Mouse (Mus musculus) T-cell, adult 66 days (primary cell): Measurements from ENCODE around the gene Lin7b. TPM values are rescaled to one million over a fixed set of nuclear protein-coding genes. Genes with fewer than 3 reads are reported as not detected.

Experiments used
- total RNA-seq, 2 experiments: library from RNA; stranded (reverse); gene quantifications; 3 replicates in 1 of 2; 4 replicates in 1 of 2; pipeline ENCODE4 v1.2.4; 2023

Lin7b gene
- 1 to 10 TPM; 3.0 to 3.6 TPM for total RNA-seq

DNA sequence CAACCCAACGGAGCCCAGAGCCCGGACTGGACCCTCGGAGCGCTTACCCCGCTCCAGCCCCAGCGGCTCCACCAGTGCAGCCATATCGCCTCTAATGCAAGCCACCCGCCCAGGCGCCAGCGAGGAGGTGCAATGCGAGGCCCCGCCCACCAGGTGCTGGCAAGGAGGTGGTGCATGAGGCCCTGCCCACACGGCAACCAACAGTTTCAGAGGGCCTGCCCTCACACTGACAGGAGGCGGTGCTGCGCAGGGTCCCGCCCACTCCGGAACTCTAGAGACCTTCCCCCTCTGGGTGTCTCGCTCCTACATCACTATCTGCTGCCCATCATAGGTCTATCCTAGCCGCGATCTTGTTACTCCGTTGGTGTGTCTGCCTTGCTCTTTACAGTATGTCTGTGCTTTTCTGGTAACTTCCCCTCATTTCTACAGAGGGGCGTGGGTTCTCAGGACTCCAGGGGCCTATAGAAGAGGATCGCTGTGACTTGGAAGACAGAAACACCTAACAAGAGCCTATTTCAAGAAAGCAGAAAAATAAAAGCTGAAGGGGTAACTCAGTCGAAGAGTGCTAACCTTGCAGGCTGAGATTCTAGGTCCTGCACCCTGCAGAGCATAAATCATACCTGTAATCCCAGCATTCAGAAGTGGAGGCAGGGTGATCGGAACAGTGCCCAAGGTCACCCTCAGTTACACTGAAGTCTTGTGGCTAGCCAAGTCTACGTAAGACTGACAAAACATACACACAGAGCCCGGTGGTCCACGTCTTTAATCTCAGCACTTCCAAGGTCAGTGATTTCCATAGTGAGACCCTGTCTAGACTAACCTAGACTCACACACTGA is at the start of gene Lin7b:
Lin7b (minus strand) TSS at position 109 of the 837 bp plus-strand sequence.

DNA sequence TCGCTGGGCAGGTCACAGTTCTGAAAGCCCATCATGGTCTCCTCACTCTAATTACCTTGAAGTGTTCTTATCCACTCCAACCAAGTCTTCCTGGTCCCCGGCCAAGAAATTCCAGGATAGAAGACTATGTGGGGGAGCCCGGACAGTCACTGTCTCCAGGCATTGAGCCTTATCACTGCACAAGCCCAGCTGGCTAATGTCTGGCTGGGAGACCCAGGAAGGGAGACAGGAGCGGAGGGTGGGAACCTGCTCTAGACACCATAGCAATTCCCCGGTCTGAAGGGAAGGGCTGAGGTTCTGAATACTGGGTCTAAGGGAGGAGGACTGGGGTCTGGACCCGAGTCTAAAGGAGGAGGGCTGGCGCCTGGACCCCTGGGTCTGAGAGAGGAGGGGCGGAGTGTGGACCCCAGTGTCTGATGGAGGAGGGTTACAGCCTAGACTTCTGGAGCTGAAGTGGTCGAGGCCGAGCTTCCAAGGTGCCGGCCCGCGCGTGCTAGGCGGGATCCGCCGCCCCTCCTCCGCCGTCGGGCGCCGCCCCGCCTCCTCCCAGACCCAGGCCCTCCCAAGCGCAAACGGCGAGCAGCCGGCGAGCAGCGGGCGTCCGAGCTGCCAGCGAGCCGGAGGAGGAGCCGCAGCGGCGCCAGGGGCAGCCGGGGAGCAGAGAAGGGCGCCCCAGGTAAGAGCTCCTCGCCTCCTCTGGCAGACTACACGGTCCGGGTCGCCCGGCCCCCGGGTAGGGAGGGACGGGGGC is 42.9 kb upstream of the Lin7b start, which contains the start of gene Ntf5:
Ntf5 (plus strand) TSS at position 583 of the 751 bp plus-strand sequence.

DNA sequence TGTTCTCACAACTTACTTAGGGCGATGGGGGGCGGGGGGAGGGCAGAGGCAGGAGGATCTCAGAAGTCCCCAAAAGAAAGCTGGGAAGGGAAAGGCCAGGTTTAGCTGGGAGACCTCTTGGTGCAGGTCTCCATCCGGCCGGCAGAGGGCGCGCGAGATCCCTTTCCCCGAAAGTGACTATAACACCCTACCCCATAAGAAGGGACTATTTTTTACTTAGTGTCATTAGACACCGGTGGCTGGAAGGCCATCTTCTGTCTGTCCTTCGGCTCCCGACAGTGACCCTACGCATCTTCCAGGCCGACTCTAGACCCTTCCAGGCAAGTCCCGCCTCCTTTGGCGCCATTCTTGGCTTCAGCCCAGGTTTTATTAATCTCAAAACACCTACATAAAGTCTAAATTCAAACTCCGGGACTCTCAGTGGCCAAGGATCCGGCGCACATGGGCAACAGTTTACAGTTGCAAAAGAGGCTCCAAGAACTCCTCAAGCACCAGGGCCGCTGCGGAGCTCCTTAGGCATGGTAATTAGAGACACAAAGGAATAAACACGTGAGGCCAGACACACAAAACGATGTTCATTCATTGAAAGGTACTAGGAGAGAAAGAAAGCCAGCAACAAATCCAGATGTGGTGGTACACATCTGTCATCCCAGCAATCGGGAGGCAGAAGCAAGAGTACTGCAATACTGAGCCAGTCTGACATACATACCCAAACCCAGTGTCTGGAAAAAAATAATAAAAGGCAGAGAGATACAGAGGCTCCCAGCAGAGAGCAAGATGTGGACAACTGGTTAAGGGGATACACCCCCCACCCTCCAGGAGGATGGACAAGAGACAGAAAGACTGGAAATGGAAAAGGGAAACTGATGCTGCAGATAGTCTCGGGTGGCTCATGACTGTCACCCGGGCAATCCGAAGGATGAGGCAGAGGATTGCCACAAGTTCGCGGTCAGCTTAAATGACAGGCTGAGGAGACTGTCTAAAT is 35.0 kb upstream of the Lin7b start, which contains the start of gene Kcna7:
Kcna7 (plus strand) TSS at position 563 of the 985 bp plus-strand sequence.

DNA sequence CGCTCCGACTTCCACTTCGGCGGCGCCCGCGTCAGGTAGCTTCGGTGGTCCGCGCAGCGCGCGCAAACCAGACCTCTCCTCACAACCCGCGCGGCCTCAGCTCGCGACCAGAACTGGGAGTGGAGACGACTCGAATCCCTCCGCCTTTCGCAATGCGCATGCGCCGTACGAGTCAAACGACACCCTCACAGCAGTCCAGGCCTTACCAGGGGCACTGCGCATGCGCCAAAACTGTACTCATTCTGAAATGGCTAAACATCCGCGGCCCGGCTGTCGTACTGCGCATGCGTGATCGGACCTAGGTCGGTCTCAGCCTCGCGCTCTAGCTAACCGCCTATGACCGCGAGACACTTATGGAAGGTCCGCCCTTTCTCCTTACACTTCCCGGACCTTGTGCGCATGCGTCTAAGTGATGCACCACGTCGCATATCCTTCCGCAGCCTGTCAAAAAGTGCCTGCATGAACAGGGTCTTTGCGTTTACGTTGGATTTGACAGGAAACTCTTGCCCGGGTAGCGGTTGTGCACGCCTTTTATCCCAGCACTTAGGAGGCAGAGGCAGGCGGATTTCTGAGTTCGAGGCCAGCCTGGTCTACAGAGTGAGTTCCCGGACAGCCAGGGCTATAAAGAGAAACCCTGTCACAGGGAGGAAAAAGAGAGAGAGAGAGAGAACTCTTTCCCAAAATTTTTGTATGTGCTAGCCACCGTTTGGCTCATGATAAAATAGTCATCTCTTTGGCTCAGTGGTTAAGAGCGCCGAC is 25.4 kb upstream of the Lin7b start, which contains the start of gene Snrnp70:
Snrnp70 (minus strand) TSS at position 165 of the 759 bp plus-strand sequence.

DNA sequence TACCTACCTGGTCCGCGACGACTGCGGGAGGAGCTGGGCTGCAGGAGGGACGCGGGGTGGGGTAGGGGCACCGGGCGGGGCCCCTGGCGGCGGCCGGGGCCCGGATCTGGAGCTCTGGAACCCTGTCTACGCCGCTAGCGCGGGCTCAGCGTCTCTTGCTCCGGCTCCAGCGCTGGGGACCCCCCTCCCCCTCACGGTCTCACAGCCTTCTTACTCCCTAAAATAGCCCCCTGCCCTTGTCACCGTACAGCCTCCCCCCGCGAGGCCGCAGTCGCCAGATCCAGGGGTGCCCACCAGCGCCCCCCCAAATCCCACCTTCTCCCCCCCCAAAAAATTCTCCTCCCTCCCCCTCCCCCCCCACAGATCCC is 3.7 kb downstream of the Lin7b start, which contains the start of gene Ppfia3:
Ppfia3 (minus strand) TSS at position 368 of the 368 bp plus-strand sequence.

DNA sequence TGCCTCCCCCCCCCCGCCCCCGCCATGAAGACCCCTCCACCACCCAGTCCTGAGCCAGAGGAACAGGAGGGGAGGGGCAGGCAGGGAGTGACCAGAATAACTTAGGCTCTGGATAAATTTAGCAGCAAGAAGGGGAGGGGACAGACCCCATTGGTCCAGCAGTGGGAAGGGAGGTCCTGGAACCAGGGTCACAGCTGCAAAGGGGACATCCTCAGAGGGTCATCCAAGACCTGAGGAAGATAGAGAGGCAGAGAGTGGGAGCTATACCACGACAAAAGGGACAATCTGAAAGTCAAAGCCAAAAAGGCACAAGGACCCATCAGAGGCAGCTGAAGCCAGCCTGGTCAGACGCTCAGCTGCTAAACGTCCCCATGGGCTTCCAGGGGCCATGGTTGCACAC is 35.3 kb downstream of the Lin7b start, which contains the start of gene Hrc:
Hrc (plus strand) TSS at position 235 of the 400 bp plus-strand sequence.

DNA sequence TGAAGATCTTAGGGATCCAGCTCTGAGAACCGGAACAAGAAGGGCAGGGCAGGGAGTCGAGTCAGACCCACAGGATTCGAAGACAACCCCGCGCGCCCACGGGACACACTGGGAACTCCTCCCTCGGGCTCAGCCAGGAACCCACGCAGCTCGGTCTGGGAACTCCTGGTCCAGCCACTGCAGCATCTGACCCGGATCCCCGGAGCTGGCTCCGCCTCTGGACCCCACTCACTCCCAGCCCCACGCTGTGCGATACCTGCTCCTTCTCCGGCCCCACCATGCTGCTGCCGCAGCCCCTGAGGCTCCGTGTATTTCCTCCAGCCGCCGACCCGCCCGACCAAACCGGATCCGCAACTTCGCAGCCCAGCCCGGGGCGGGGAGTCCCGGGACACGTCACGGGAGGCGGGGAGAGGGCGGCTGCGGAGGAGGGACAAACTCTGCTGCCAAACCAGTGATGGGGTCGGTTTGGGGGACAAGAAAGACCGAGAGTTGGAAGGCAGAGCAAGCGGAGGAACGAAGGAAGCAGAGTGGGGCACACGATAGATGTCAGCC is 36.9 kb downstream of the Lin7b start, which contains the start of gene Trpm4:
Trpm4 (minus strand) TSS at position 350 of the 552 bp plus-strand sequence.

Other genes starting within 250 kb of the Lin7b start
- gene Rps11, start 246.1 kb downstream of the Lin7b start, total RNA-seq, result 1,000 to 10,000 TPM; 3,284 to 3,343 TPM
- gene Rpl13a, start 241.8 kb downstream of the Lin7b start, total RNA-seq, result 1,000 to 10,000 TPM; 5,708 to 6,154 TPM
- gene Gm45713, start 234.4 kb downstream of the Lin7b start, total RNA-seq, result not detected
- 100 to 1,000 TPM; 236 to 250 TPM for gene Flt3l, start 234.2 kb downstream of the Lin7b start, total RNA-seq
- gene Pih1d1, start 216.3 kb downstream of the Lin7b start, total RNA-seq, result 10 to 100 TPM; 30.3 to 44.8 TPM
- gene Aldh16a1, start 216.0 kb downstream of the Lin7b start, total RNA-seq, result 10 to 100 TPM; 55.0 to 58.1 TPM
- gene Slc17a7, start 206.6 kb downstream of the Lin7b start, total RNA-seq, result under 1 TPM in 1 of 2 experiments, not detected in 1; 0.30 TPM
- not detected for gene Gfy, start 191.0 kb downstream of the Lin7b start, total RNA-seq
- not detected for gene Pth2, start 189.6 kb downstream of the Lin7b start, total RNA-seq
- not detected for gene Ccdc155, start 165.7 kb downstream of the Lin7b start, total RNA-seq
- 1 to 10 TPM in 1 of 2 experiments, under 1 TPM in 1; 0.83 to 1.0 TPM for gene Dkkl1, start 158.4 kb downstream of the Lin7b start, total RNA-seq
- not detected for gene Tead2, start 154.8 kb downstream of the Lin7b start, total RNA-seq
- 100 to 1,000 TPM; 270 to 288 TPM for gene Cd37, start 131.5 kb downstream of the Lin7b start, total RNA-seq
- gene Slc6a16, start 129.5 kb downstream of the Lin7b start, total RNA-seq, result not detected
- not detected for gene Slc6a21, start 93.1 kb downstream of the Lin7b start, total RNA-seq
- gene Trpm4, start 36.8 kb downstream of the Lin7b start, total RNA-seq, result 10 to 100 TPM; 11.4 to 15.3 TPM
- not detected for gene Hrc, start 35.3 kb downstream of the Lin7b start, total RNA-seq
- gene Ppfia3, start 3.6 kb downstream of the Lin7b start, total RNA-seq, result under 1 TPM; 0.15 to 0.50 TPM
- gene Snrnp70, start 25.2 kb upstream of the Lin7b start, total RNA-seq, result 100 to 1,000 TPM; 682 to 709 TPM
- gene Kcna7, start 35.1 kb upstream of the Lin7b start, total RNA-seq, result not detected
- not detected for gene Ntf5, start 43.1 kb upstream of the Lin7b start, total RNA-seq
- gene Lhb, start 50.2 kb upstream of the Lin7b start, total RNA-seq, result not detected
- gene Gys1, start 64.3 kb upstream of the Lin7b start, total RNA-seq, result 1 to 10 TPM; 6.5 to 6.8 TPM
- 10 to 100 TPM; 48.6 to 51.6 TPM for gene Ruvbl2, start 67.5 kb upstream of the Lin7b start, total RNA-seq
- gene Ftl1, start 89.3 kb upstream of the Lin7b start, total RNA-seq, result 100 to 1,000 TPM; 409 to 413 TPM
- 10 to 100 TPM; 79.4 to 86.6 TPM for gene Bax, start 96.3 kb upstream of the Lin7b start, total RNA-seq
- gene Tulp2, start 111.3 kb upstream of the Lin7b start, total RNA-seq, result not detected
- gene Gm45808, start 116.2 kb upstream of the Lin7b start, total RNA-seq, result not detected
- gene Dhdh, start 118.2 kb upstream of the Lin7b start, total RNA-seq, result under 1 TPM; 0.62 to 0.96 TPM
- 100 to 1,000 TPM in 1 of 2 experiments, 10 to 100 TPM in 1; 99.7 to 118 TPM for gene Nucb1, start 139.8 kb upstream of the Lin7b start, total RNA-seq
- gene Ppp1r15a, start 155.7 kb upstream of the Lin7b start, total RNA-seq, result 100 to 1,000 TPM; 770 to 887 TPM
- 1 to 10 TPM; 1.2 to 1.4 TPM for gene Plekha4, start 155.7 kb upstream of the Lin7b start, total RNA-seq
- gene Hsd17b14, start 184.3 kb upstream of the Lin7b start, total RNA-seq, result not detected
- 10 to 100 TPM; 38.7 to 43.5 TPM for gene Bcat2, start 199.6 kb upstream of the Lin7b start, total RNA-seq
- not detected for gene Fgf21, start 244.9 kb upstream of the Lin7b start, total RNA-seq
- not detected for gene Fut1, start 246.7 kb upstream of the Lin7b start, total RNA-seq